Mouse (Mus musculus): ENCODE data around the gene Stard10.

Stard10 gene

GRCm38 (mm10) chr7:101330074-101330840 lies 13.4 kb downstream of the Stard10 start:
- in situ Hi-C loops (cut with MboI, MseI), result no loop called here

GRCm38 (mm10) chr7:101330841-101331173 lies 13.9 kb downstream of the Stard10 start:
- in situ Hi-C loops (cut with MboI, MseI), result no loop called here

- in situ Hi-C loops (cut with MboI, MseI), result no loop called here
Measured at GRCm38 (mm10) chr7:101332045-101332831, 15.4 kb downstream of the Stard10 start.

GRCm38 (mm10) chr7:101335228-101335627 lies 18.3 kb downstream of the Stard10 start:
- in situ Hi-C loops (cut with MboI, MseI), result no loop called here

- in situ Hi-C loops (cut with MboI, MseI), result no loop called here
Measured at GRCm38 (mm10) chr7:101336686-101337085, 19.8 kb downstream of the Stard10 start.

GRCm38 (mm10) chr7:101337401-101337800 lies 20.5 kb downstream of the Stard10 start:
- in situ Hi-C loops (cut with MboI, MseI), result no loop called here

- in situ Hi-C loops (cut with MboI, MseI), result no loop called here
Measured at GRCm38 (mm10) chr7:101341405-101341804, 24.5 kb downstream of the Stard10 start.

- in situ Hi-C loops (cut with MboI, MseI), result no loop called here
Measured at GRCm38 (mm10) chr7:101343135-101343534, 26.2 kb downstream of the Stard10 start.

- in situ Hi-C loops (cut with MboI, MseI), result no loop called here
Measured at GRCm38 (mm10) chr7:101344892-101345291, 28.0 kb downstream of the Stard10 start.

- in situ Hi-C loops (cut with MboI, MseI), result no loop called here
Measured at GRCm38 (mm10) chr7:101346991-101347390, 30.1 kb downstream of the Stard10 start.

GRCm38 (mm10) chr7:101347767-101348270 lies 30.9 kb downstream of the Stard10 start, which contains the start of gene Arap1:
TSS of gene Arap1 (plus strand) at chr7:101348067.
- in situ Hi-C loops (cut with MboI, MseI), result no loop called here

- in situ Hi-C loops (cut with MboI, MseI), result no loop called here
Measured at GRCm38 (mm10) chr7:101348312-101348711, 31.4 kb downstream of the Stard10 start.

GRCm38 (mm10) chr7:101349861-101350260 lies 33.0 kb downstream of the Stard10 start:
- in situ Hi-C loops (cut with MboI, MseI), result no loop called here

GRCm38 (mm10) chr7:101352404-101352803 lies 35.5 kb downstream of the Stard10 start:
- in situ Hi-C loops (cut with MboI, MseI), result no loop called here

GRCm38 (mm10) chr7:101354423-101354822 lies 37.5 kb downstream of the Stard10 start:
- in situ Hi-C loops (cut with MboI, MseI), result no loop called here

- in situ Hi-C loops (cut with MboI, MseI), result no loop called here
Measured at GRCm38 (mm10) chr7:101355551-101356100, 38.7 kb downstream of the Stard10 start.

- in situ Hi-C loops (cut with MboI, MseI), result no loop called here
Measured at GRCm38 (mm10) chr7:101356868-101357267, 40.0 kb downstream of the Stard10 start.

- in situ Hi-C loops (cut with MboI, MseI), result no loop called here
Measured at GRCm38 (mm10) chr7:101360406-101360805, 43.5 kb downstream of the Stard10 start.

- in situ Hi-C loops (cut with MboI, MseI), result no loop called here
Measured at GRCm38 (mm10) chr7:101361021-101361420, 44.1 kb downstream of the Stard10 start.

- in situ Hi-C loops (cut with MboI, MseI), result no loop called here
Measured at GRCm38 (mm10) chr7:101361767-101362166, 44.9 kb downstream of the Stard10 start.

GRCm38 (mm10) chr7:101362791-101363191 lies 45.9 kb downstream of the Stard10 start:
- in situ Hi-C loops (cut with MboI, MseI), result no loop called here

GRCm38 (mm10) chr7:101363914-101364313 lies 47.0 kb downstream of the Stard10 start:
- in situ Hi-C loops (cut with MboI, MseI), result no loop called here
